Mouse (Mus musculus) thymus, postnatal 4 days (tissue): ENCODE measurements at regions not wholly inside any gene's neighbourhood (a gene's known extent, or its start where the extent isn't known, plus 50 kb on each side); places are given as distances from the start of the nearest gene placed in this dataset.

Experiments
- DNase-seq: peaks from one replicate; pipeline ENCODE4 v3.0.0; 2021

- DNase-seq, result no peak
Measured at GRCm38 (mm10) chr9:32057427-32058115, 58.4 kb upstream of the Arhgap32 start.

GRCm38 (mm10) chr9:32062740-32063139 is 53.2 kb upstream of the Arhgap32 start:
- no peak for DNase-seq

GRCm38 (mm10) chr9:32063541-32063940 is 52.4 kb upstream of the Arhgap32 start:
- DNase-seq, result no peak

GRCm38 (mm10) chr9:32064007-32064550 is 51.9 kb upstream of the Arhgap32 start:
- DNase-seq, result no peak
